In the genomic region with DNA sequence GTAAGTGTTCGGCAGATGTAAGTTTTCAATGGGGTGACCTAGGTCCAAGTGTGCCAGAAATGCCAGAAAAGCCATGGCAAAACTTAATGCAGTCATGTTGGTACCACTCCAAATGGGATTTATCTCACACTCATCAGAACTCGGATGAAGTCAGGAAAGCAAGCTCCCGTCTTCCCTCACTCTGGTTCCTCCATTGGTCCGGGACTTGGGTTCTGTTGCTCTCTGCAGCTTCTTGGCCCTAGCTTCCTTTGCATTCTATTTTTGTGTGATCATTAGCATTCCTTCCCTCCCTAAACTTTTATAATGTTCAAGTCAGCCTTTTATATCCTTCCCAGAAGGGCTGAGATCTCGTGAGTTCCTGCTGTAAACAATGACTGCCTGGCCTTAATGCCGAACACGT, we compare ENCODE assay signal across 27 mouse cellular contexts.
A peak's percentile ranks its signal among the peaks of the same experiment; 100 is the strongest.
DNase-seq lines count a peak whose midpoint lies in the region; ATAC-seq and TF ChIP-seq lines count a peak whose summit lies in the region.
"Had no signal": no experiment of that assay in that cellular context is flagged by ENCODE, and none has a peak within 500 bp of the region (broad histone marks: within the 10 kb centered on the region; RNA-seq: fewer than 3 reads in every experiment).

No protein-coding gene starts in this region.

- TF ChIP-seq CTCF in liver, adult 2 months (IDR thresholded peaks at IDR 0.05; ENCODE audit: low read depth, low read length) = no peak
- no peak for TF ChIP-seq CTCF in stomach, postnatal 0 days (IDR thresholded peaks at IDR 0.05; ENCODE audit: low read depth)

- H3K27ac ChIP-seq in liver, adult 2 months (replicated peaks; ENCODE audit: insufficient read depth, low read depth, low read length) = no peak overlapping the region
- no peak overlapping the region for H3K27ac ChIP-seq in liver, embryonic 12.5 days
- peak overlapping the region; percentile 63; the same call in 1 of the 2 replicates for H3K27ac ChIP-seq in limb, embryonic 13.5 days
- peak overlapping the region; percentile 45 for H3K27ac ChIP-seq in stomach, postnatal 0 days (replicated peaks)
- H3K27ac ChIP-seq: heart, adult 2 months; hindbrain, embryonic 13.5 days; layer of hippocampus, adult 2 months; left cerebral cortex, adult 2 months; liver, embryonic 13.5 days had no signal

- no peaks in the 10 kb centered on the region for H3K36me3 ChIP-seq in liver, adult 2 months (ENCODE audit: control insufficient read depth, insufficient read depth, low read length)
- no peaks in the 10 kb centered on the region for H3K36me3 ChIP-seq in liver, embryonic 12.5 days
- H3K36me3 ChIP-seq in limb, embryonic 13.5 days = no peaks in the 10 kb centered on the region
- no peaks in the 10 kb centered on the region for H3K36me3 ChIP-seq in stomach, postnatal 0 days (ENCODE audit: control insufficient read depth, insufficient read depth, low read length)
- H3K36me3 ChIP-seq: heart, embryonic 12.5 days; hindbrain, embryonic 13.5 days; liver, embryonic 13.5 days had no signal

- TF ChIP-seq EP300 in stomach, postnatal 0 days (optimal IDR thresholded peaks at IDR 0.05) = no peak

- no peaks in the 10 kb centered on the region for H3K27me3 ChIP-seq in liver, adult 2 months (ENCODE audit: control insufficient read depth, insufficient read depth, low read length)
- H3K27me3 ChIP-seq in liver, embryonic 12.5 days (replicated peaks) = no peaks in the 10 kb centered on the region
- H3K27me3 ChIP-seq in limb, embryonic 13.5 days = 0 out of 2 replicates have a peak, but pooled peaks cover 2% of the 10 kb centered on the region
- H3K27me3 ChIP-seq in stomach, postnatal 0 days (ENCODE audit: control insufficient read depth, insufficient read depth, low read length) = no peaks in the 10 kb centered on the region
- H3K27me3 ChIP-seq: heart, embryonic 12.5 days; liver, embryonic 13.5 days had no signal

- no peak overlapping the region for H3K9ac ChIP-seq in liver, adult 2 months (ENCODE audit: low read depth, low read length)
- no peak overlapping the region for H3K9ac ChIP-seq in liver, embryonic 12.5 days
- no peak overlapping the region for H3K9ac ChIP-seq in limb, embryonic 13.5 days
- no peak overlapping the region for H3K9ac ChIP-seq in stomach, postnatal 0 days (ENCODE audit: low read length)
- H3K9ac ChIP-seq: heart, embryonic 12.5 days; hindbrain, embryonic 13.5 days; liver, embryonic 13.5 days had no signal

- no peaks in the 10 kb centered on the region for H3K79me2 ChIP-seq in liver, adult 2 months (ENCODE audit: control insufficient read depth, insufficient read depth, low read length)

- no peaks in the 10 kb centered on the region for H3K4me1 ChIP-seq in liver, adult 2 months (ENCODE audit: control insufficient read depth, insufficient read depth, low read length)
- H3K4me1 ChIP-seq in liver, embryonic 12.5 days = no peaks in the 10 kb centered on the region
- H3K4me1 ChIP-seq in limb, embryonic 13.5 days = peaks cover 23% of the 10 kb centered on the region
- no peaks in the 10 kb centered on the region for H3K4me1 ChIP-seq in stomach, postnatal 0 days (replicated peaks; ENCODE audit: control insufficient read depth, insufficient read depth)
- H3K4me1 ChIP-seq: hindbrain, embryonic 13.5 days; liver, embryonic 13.5 days had no signal

- 77% methylated on average over 7 of the region's 7 CpGs for WGBS in liver, adult 2 months
- 68% methylated on average over 7 of the region's 7 CpGs for WGBS in liver, embryonic 12.5 days (ENCODE audit: insufficient replicate concordance)
- WGBS in limb, embryonic 13.5 days = 54% methylated on average over 7 of the region's 7 CpGs
- 46% methylated on average over 7 of the region's 7 CpGs for WGBS in stomach, postnatal 0 days

- TF ChIP-seq POLR2A in liver, adult 2 months (IDR thresholded peaks at IDR 0.05; ENCODE audit: extremely low read depth, insufficient read depth, low read length) = no peak

- no peak for ATAC-seq in liver, embryonic 12.5 days
- ATAC-seq in limb, embryonic 13.5 days (ENCODE audit: low FRiP score, low read depth) = no peak
- no peak for ATAC-seq in stomach, postnatal 0 days (ENCODE audit: low FRiP score, low TSS enrichment)
- ATAC-seq: CD4-positive, CD25-positive, alpha-beta regulatory T cell, adult 4 months; forebrain, embryonic 16.5 days; intestine, embryonic 16.5 days; lung, postnatal 0 days had no signal

- H3K9me3 ChIP-seq in liver, embryonic 12.5 days (replicated peaks) = no peaks in the 10 kb centered on the region
- no peaks in the 10 kb centered on the region for H3K9me3 ChIP-seq in limb, embryonic 13.5 days
- no peaks in the 10 kb centered on the region for H3K9me3 ChIP-seq in stomach, postnatal 0 days (ENCODE audit: control insufficient read depth, low read length)
- H3K9me3 ChIP-seq: heart, embryonic 12.5 days; hindbrain, embryonic 13.5 days; liver, embryonic 13.5 days had no signal

- DNase-seq in liver, adult 2 months (ENCODE audit: extremely low read depth, low read depth, low spot score) = peak; percentile 17
- DNase-seq in thymus, postnatal 4 days = peak; percentile 1
- DNase-seq in thymus, postnatal 25 days = no peak
- no peak for DNase-seq in stomach, postnatal 0 days (ENCODE audit: low spot score)
- no peak for DNase-seq in adrenal gland, postnatal 14 days
- no peak for DNase-seq in frontal cortex, postnatal 10 days (ENCODE audit: low spot score in 2 of 2)
- DNase-seq: adrenal gland, postnatal 36 days; cerebellum, adult 2 months; cerebellum, postnatal 14 days; gastrocnemius, postnatal 25 days; heart, adult 2 months; heart, postnatal 4 days; kidney, postnatal 36 days; liver, embryonic 13.5 days; midbrain, embryonic 14.5 days; thymus, postnatal 14 days had no signal

- H3K4me2 ChIP-seq in liver, embryonic 12.5 days = no peak overlapping the region
- H3K4me2 ChIP-seq in limb, embryonic 13.5 days (replicated peaks) = no peak overlapping the region
- H3K4me2 ChIP-seq in stomach, postnatal 0 days (replicated peaks; ENCODE audit: low read depth) = no peak overlapping the region
- H3K4me2 ChIP-seq: heart, embryonic 12.5 days; hindbrain, embryonic 13.5 days; liver, embryonic 13.5 days had no signal

- H3K4me3 ChIP-seq in liver, adult 2 months (ENCODE audit: insufficient read depth, low read depth, low read length) = no peak overlapping the region
- no peak overlapping the region for H3K4me3 ChIP-seq in liver, embryonic 12.5 days
- H3K4me3 ChIP-seq in limb, embryonic 13.5 days = no peak overlapping the region
- no peak overlapping the region for H3K4me3 ChIP-seq in stomach, postnatal 0 days (ENCODE audit: low read depth, low read length)
- H3K4me3 ChIP-seq: erythroblast, embryonic 14.5 days; heart, adult 2 months; heart, embryonic 12.5 days; hindbrain, embryonic 13.5 days; layer of hippocampus, adult 2 months; left cerebral cortex, adult 2 months; liver, embryonic 13.5 days had no signal

Comparison
In these comparisons a context has a peak if more than half of its experiments do, and no peak if none do; other contexts are left out.
1. DNase-seq: peak in liver, adult 2 months (single experiment) and thymus, postnatal 4 days (single experiment); none in thymus, postnatal 25 days (single experiment), stomach, postnatal 0 days (single experiment), adrenal gland, postnatal 14 days (single experiment) and frontal cortex, postnatal 10 days (0 of 2).
2. H3K27ac ChIP-seq: peak in limb, embryonic 13.5 days (single experiment) and stomach, postnatal 0 days (single experiment); none in liver, adult 2 months (single experiment) and liver, embryonic 12.5 days (single experiment).